Mouse (Mus musculus) G1E (cell line): Measurements from ENCODE around the gene Kcnq1. TPM values are rescaled to one million over a fixed set of nuclear protein-coding genes. Genes with fewer than 3 reads are reported as not detected.

Experiments
- ATAC-seq: 2 replicates; pipeline ENCODE4 v1.8.0; 2016; ENCODE audit warnings: mild to moderate bottlenecking; ENCODE audit not compliant: insufficient number of reproducible peaks, poor library complexity, low FRiP score, severe bottlenecking; ENCODE audit errors: extremely low read depth
- DNase-seq: peaks from one replicate; pipeline ENCODE4 v3.0.0; 2012; ENCODE audit warnings: low spot score
- H3K27me3 ChIP-seq: 2 replicates; pipeline ENCODE4 v1.6.1; 2012; ENCODE audit warnings: mild to moderate bottlenecking, low read length, inconsistent platforms; ENCODE audit not compliant: insufficient read depth
- H3K36me3 ChIP-seq: replicated peaks from 2 replicates; pipeline ENCODE3; 2012; ENCODE audit warnings: mild to moderate bottlenecking, inconsistent platforms
- H3K4me1 ChIP-seq: 2 replicates; pipeline ENCODE4 v1.6.1; 2012; ENCODE audit warnings: low read depth, low read length, inconsistent platforms, mixed read lengths; ENCODE audit not compliant: insufficient read depth
- H3K4me3 ChIP-seq: 2 replicates; pipeline ENCODE4 v1.5.1; 2012; ENCODE audit warnings: low read depth, mild to moderate bottlenecking, inconsistent platforms, low read length, moderate library complexity, mixed read lengths
- H3K9me3 ChIP-seq: replicated peaks from 2 replicates; pipeline ENCODE4 v1.6.1; 2012; ENCODE audit warnings: inconsistent platforms
- CTCF ChIP-seq: IDR thresholded peaks from 2 replicates; pipeline ENCODE4 v1.5.1; 2012; ENCODE audit warnings: low read depth, low read length, inconsistent platforms, mixed read lengths
- GATA1 ChIP-seq: IDR thresholded peaks from 2 replicates; pipeline ENCODE4 v1.6.1; 2012; ENCODE audit warnings: borderline replicate concordance, low read length, inconsistent platforms, mixed read lengths
- GATA2 ChIP-seq: IDR thresholded peaks from 2 replicates; pipeline ENCODE4 v1.6.1; 2012; ENCODE audit warnings: low read depth, low read length, inconsistent platforms, borderline replicate concordance
- POLR2AphosphoS5 ChIP-seq: IDR thresholded peaks from 2 replicates; pipeline ENCODE4 v1.6.1; 2012; ENCODE audit warnings: low read depth, low read length, inconsistent platforms; ENCODE audit not compliant: insufficient replicate concordance
- TAL1 ChIP-seq: conservative IDR thresholded peaks from 2 replicates; pipeline ENCODE4 v1.6.1; 2012; ENCODE audit warnings: low read depth, low read length, inconsistent platforms, mixed read lengths
- polyA plus RNA-seq: library from polyadenylated mRNA; stranded (reverse); fragments of >175 nt; gene quantifications from 2 replicates; pipeline ENCODE4 v1.2.3, GENCODE M21; 2012
- total RNA-seq, 2 experiments: library from RNA; stranded (forward) in 1 of 2; stranded (reverse) in 1 of 2; fragments of 200-1000 nt in 1 of 2; fragments of >200 nt in 1 of 2; fragmentation: Nextera tagmentation in 1 of 2; gene quantifications; 2 replicates each; pipeline ENCODE4 v1.2.3; 2014 to 2017

Gene Kcnq1
- total and polyA plus RNA-seq, 3 experiments, result not detected

GRCm38 (mm10) chr7:143069751-143070400 lies 36.3 kb upstream of the Kcnq1 start:
- H3K27me3 ChIP-seq, result peaks cover 7% of the 10 kb centered on the region
- peaks cover 72% of the 10 kb centered on the region for H3K36me3 ChIP-seq
- no peak for DNase-seq
- peak overlapping the region; percentile 75 for H3K4me3 ChIP-seq
- H3K9me3 ChIP-seq, result no peaks in the 10 kb centered on the region
- peaks cover 65% of the 10 kb centered on the region for H3K4me1 ChIP-seq
- TF ChIP-seq POLR2AphosphoS5 (no peak), CTCF (no peak), GATA2 (no peak), GATA1 (no peak), TAL1 (no peak)
- no peak for ATAC-seq

GRCm38 (mm10) chr7:143070506-143071070 lies 35.6 kb upstream of the Kcnq1 start:
- TF ChIP-seq GATA1 (no peak), POLR2AphosphoS5 (no peak), TAL1 (no peak), GATA2 (no peak), CTCF (no peak)
- Histone ChIP-seq H3K36me3 (peaks cover 65% of the 10 kb centered on the region), H3K9me3 (no peaks in the 10 kb centered on the region), H3K27me3 (peaks cover 13% of the 10 kb centered on the region), H3K4me1 (peaks cover 61% of the 10 kb centered on the region), H3K4me3 (peak overlapping the region; percentile 75)
- ATAC-seq (no peak), DNase-seq (no peak)

GRCm38 (mm10) chr7:143072605-143073004 lies 33.6 kb upstream of the Kcnq1 start:
- Histone ChIP-seq H3K9me3 (no peaks in the 10 kb centered on the region), H3K27me3 (peaks cover 18% of the 10 kb centered on the region), H3K36me3 (peaks cover 45% of the 10 kb centered on the region), H3K4me1 (peaks cover 42% of the 10 kb centered on the region), H3K4me3 (no peak overlapping the region)
- DNase-seq (no peak), ATAC-seq (no peak)
- TF ChIP-seq GATA1, result no peak

- peaks cover 37% of the 10 kb centered on the region for H3K4me1 ChIP-seq
- H3K27me3 ChIP-seq, result peaks cover 18% of the 10 kb centered on the region
- ATAC-seq, result no peak
- peaks cover 40% of the 10 kb centered on the region for H3K36me3 ChIP-seq
- H3K4me3 ChIP-seq, result no peak overlapping the region
- TF ChIP-seq CTCF (peak; percentile 48), GATA1 (no peak)
- H3K9me3 ChIP-seq, result no peaks in the 10 kb centered on the region
- no peak for DNase-seq
Observed at GRCm38 (mm10) chr7:143073086-143073485, 33.1 kb upstream of the Kcnq1 start.

- Histone ChIP-seq H3K4me3 (no peak overlapping the region), H3K4me1 (peaks cover 22% of the 10 kb centered on the region), H3K9me3 (no peaks in the 10 kb centered on the region), H3K27me3 (peaks cover 32% of the 10 kb centered on the region), H3K36me3 (peaks cover 28% of the 10 kb centered on the region)
- TF ChIP-seq TAL1 (no peak), CTCF (no peak), POLR2AphosphoS5 (no peak), GATA1 (no peak), GATA2 (no peak)
- DNase-seq, result no peak
- no peak for ATAC-seq
Observed at GRCm38 (mm10) chr7:143075394-143075793, 30.8 kb upstream of the Kcnq1 start.

- H3K4me3 ChIP-seq, result no peak overlapping the region
- DNase-seq, result no peak
- ATAC-seq, result no peak
- TF ChIP-seq CTCF (no peak), POLR2AphosphoS5 (no peak), TAL1 (no peak), GATA1 (no peak), GATA2 (no peak)
- peaks cover 48% of the 10 kb centered on the region for H3K27me3 ChIP-seq
- peaks cover 11% of the 10 kb centered on the region for H3K4me1 ChIP-seq
- peaks cover 9% of the 10 kb centered on the region for H3K36me3 ChIP-seq
- H3K9me3 ChIP-seq, result no peaks in the 10 kb centered on the region
Observed at GRCm38 (mm10) chr7:143077351-143077750, 28.8 kb upstream of the Kcnq1 start.

- Histone ChIP-seq H3K4me3 (no peak overlapping the region), H3K9me3 (no peaks in the 10 kb centered on the region), H3K4me1 (peaks cover 13% of the 10 kb centered on the region), H3K36me3 (no peaks in the 10 kb centered on the region), H3K27me3 (peaks cover 56% of the 10 kb centered on the region)
- DNase-seq (no peak), ATAC-seq (no peak)
- TF ChIP-seq CTCF (no peak), TAL1 (no peak), GATA1 (no peak), POLR2AphosphoS5 (no peak), GATA2 (no peak)
Observed at GRCm38 (mm10) chr7:143082024-143082423, 24.1 kb upstream of the Kcnq1 start.
